Mouse (Mus musculus) limb, embryonic 15.5 days (tissue): Measurements from ENCODE around the gene Mcrip1. TPM values are rescaled to one million over a fixed set of nuclear protein-coding genes. Genes with fewer than 3 reads are reported as not detected.

Experiments
- ATAC-seq: fragments of 200-750 bp; cut with Nextera tagmentation; 2 replicates; pipeline ENCODE4 v1.8.0; 2017; ENCODE audit warnings: low read depth, moderate TSS enrichment; ENCODE audit not compliant: insufficient number of reproducible peaks, low FRiP score, low TSS enrichment
- H3K27ac ChIP-seq: fragments of 300-500 bp; sonication (generic); 2 replicates; pipeline ENCODE4 v1.5.1; 2015; ENCODE audit warnings: moderate library complexity, mild to moderate bottlenecking, inconsistent platforms
- H3K27me3 ChIP-seq: fragments of 300-500 bp; sonication (generic); 2 replicates; pipeline ENCODE4 v1.6.1; 2015; ENCODE audit warnings: inconsistent platforms
- H3K36me3 ChIP-seq: fragments of 300-500 bp; sonication (generic); 2 replicates; pipeline ENCODE4 v1.6.1; 2015; ENCODE audit warnings: inconsistent platforms
- H3K4me1 ChIP-seq: fragments of 300-500 bp; sonication (generic); 2 replicates; pipeline ENCODE4 v1.6.1; 2015; ENCODE audit warnings: inconsistent platforms
- H3K4me2 ChIP-seq: fragments of 300-500 bp; sonication (generic); 2 replicates; pipeline ENCODE4 v1.6.1; 2015; ENCODE audit warnings: mild to moderate bottlenecking, inconsistent platforms
- H3K4me3 ChIP-seq: fragments of 300-500 bp; sonication (generic); 2 replicates; pipeline ENCODE4 v1.5.1; 2015; ENCODE audit warnings: mild to moderate bottlenecking, inconsistent platforms
- H3K9ac ChIP-seq: fragments of 300-500 bp; sonication (generic); 2 replicates; pipeline ENCODE4 v1.6.1; 2015; ENCODE audit warnings: inconsistent platforms
- H3K9me3 ChIP-seq: fragments of 300-500 bp; sonication (generic); 2 replicates; pipeline ENCODE4 v1.6.1; 2016; ENCODE audit warnings: inconsistent platforms
- WGBS: fragments of 180-500 bp; shearing (Covaris S2); methylation state at CpG from one replicate; pipeline ENCODE4 v1.1.7; 2015; 5-methylcytosine and 5-hydroxymethylcytosine counted together
- polyA plus RNA-seq: library from polyadenylated mRNA; unstranded; fragments of >200 nt; fragmentation: Nextera tagmentation; extraction: Ambion mirVana; gene quantifications from 2 replicates; pipeline ENCODE4 v1.2.1, GENCODE M21; 2015

Mcrip1 gene
- polyA plus RNA-seq, 1 experiment from 2014 or later: 239 TPM

- Histone ChIP-seq H3K36me3 (peaks cover 39% of the 10 kb centered on the region), H3K9ac (peak overlapping the region; percentile 90), H3K4me3 (peak overlapping the region; percentile 83), H3K9me3 (no peaks in the 10 kb centered on the region), H3K27ac (peak overlapping the region; percentile 95), H3K27me3 (no peaks in the 10 kb centered on the region), H3K4me1 (peaks cover 33% of the 10 kb centered on the region), H3K4me2 (peak overlapping the region; percentile 70)
- ATAC-seq: no peak
- 52% methylated on average over 7 of the region's 7 CpGs for WGBS
Measured at GRCm38 (mm10) chr11:120580190-120580589, 30.7 kb upstream of the Mcrip1 start.

- Histone ChIP-seq H3K4me1 (peaks cover 36% of the 10 kb centered on the region), H3K9ac (no peak overlapping the region; the same call in 1 of the 2 replicates), H3K4me3 (peak overlapping the region; percentile 83), H3K36me3 (peaks cover 39% of the 10 kb centered on the region), H3K4me2 (peak overlapping the region; percentile 70), H3K27ac (peak overlapping the region; percentile 95), H3K9me3 (no peaks in the 10 kb centered on the region), H3K27me3 (no peaks in the 10 kb centered on the region)
- no peak for ATAC-seq
- WGBS: 60% methylated on average over 15 of the region's 15 CpGs
Measured at GRCm38 (mm10) chr11:120579316-120580107, 30.0 kb upstream of the Mcrip1 start.

- Histone ChIP-seq H3K4me2 (0 out of 2 replicates have a peak overlapping the region, but pooled peaks have one; percentile 70), H3K9me3 (no peaks in the 10 kb centered on the region), H3K27me3 (no peaks in the 10 kb centered on the region), H3K9ac (no peak overlapping the region), H3K27ac (0 out of 2 replicates have a peak overlapping the region, but pooled peaks have one; percentile 27), H3K4me1 (peaks cover 40% of the 10 kb centered on the region), H3K4me3 (no peak overlapping the region), H3K36me3 (peaks cover 34% of the 10 kb centered on the region)
- no peak for ATAC-seq
- WGBS: 78% methylated on average over 11 of the region's 11 CpGs
Measured at GRCm38 (mm10) chr11:120578694-120579243, 29.2 kb upstream of the Mcrip1 start.

GRCm38 (mm10) chr11:120578024-120578693 lies 28.6 kb upstream of the Mcrip1 start:
- WGBS: 78% methylated on average over 10 of the region's 10 CpGs
- no peak overlapping the region for H3K4me3 ChIP-seq
- peaks cover 33% of the 10 kb centered on the region for H3K36me3 ChIP-seq

GRCm38 (mm10) chr11:120577211-120578023 lies 27.9 kb upstream of the Mcrip1 start:
- no peak overlapping the region for H3K4me2 ChIP-seq
- no peak for ATAC-seq
- no peaks in the 10 kb centered on the region for H3K9me3 ChIP-seq
- 84% methylated on average over 7 of the region's 7 CpGs for WGBS
- no peak overlapping the region for H3K4me3 ChIP-seq
- no peaks in the 10 kb centered on the region for H3K27me3 ChIP-seq
- H3K27ac ChIP-seq: peak overlapping the region; percentile 27; the same call in 1 of the 2 replicates
- H3K9ac ChIP-seq: no peak overlapping the region
- H3K36me3 ChIP-seq: peaks cover 33% of the 10 kb centered on the region
- H3K4me1 ChIP-seq: peaks cover 40% of the 10 kb centered on the region

More at GRCm38 (mm10) chr11:120578024-120578693, 28.6 kb upstream of the Mcrip1 start:
- Histone ChIP-seq H3K9ac (no peak overlapping the region), H3K9me3 (no peaks in the 10 kb centered on the region), H3K4me2 (no peak overlapping the region), H3K27me3 (no peaks in the 10 kb centered on the region), H3K27ac (peak overlapping the region; percentile 27; the same call in 1 of the 2 replicates), H3K4me1 (peaks cover 40% of the 10 kb centered on the region)
- ATAC-seq: no peak

GRCm38 (mm10) chr11:120576365-120576981 lies 26.9 kb upstream of the Mcrip1 start:
- no peak for ATAC-seq
- 91% methylated on average over 3 of the region's 3 CpGs for WGBS
- Histone ChIP-seq H3K9me3 (no peaks in the 10 kb centered on the region), H3K27ac (no peak overlapping the region), H3K9ac (no peak overlapping the region), H3K36me3 (peaks cover 33% of the 10 kb centered on the region), H3K4me2 (no peak overlapping the region), H3K27me3 (no peaks in the 10 kb centered on the region), H3K4me3 (no peak overlapping the region), H3K4me1 (peaks cover 37% of the 10 kb centered on the region)

- no peak overlapping the region for H3K27ac ChIP-seq
- peaks cover 38% of the 10 kb centered on the region for H3K36me3 ChIP-seq
- H3K9ac ChIP-seq: no peak overlapping the region
- no peak overlapping the region for H3K4me3 ChIP-seq
- no peak overlapping the region for H3K4me2 ChIP-seq
- H3K4me1 ChIP-seq: peaks cover 42% of the 10 kb centered on the region
- ATAC-seq: no peak
- no peaks in the 10 kb centered on the region for H3K9me3 ChIP-seq
- no peaks in the 10 kb centered on the region for H3K27me3 ChIP-seq
Measured at GRCm38 (mm10) chr11:120575940-120576339, 26.4 kb upstream of the Mcrip1 start.

- Histone ChIP-seq H3K27ac (0 out of 2 replicates have a peak overlapping the region, but pooled peaks have one; percentile 47), H3K4me1 (peaks cover 43% of the 10 kb centered on the region), H3K9ac (no peak overlapping the region), H3K27me3 (no peaks in the 10 kb centered on the region), H3K4me2 (no peak overlapping the region), H3K36me3 (peaks cover 47% of the 10 kb centered on the region), H3K4me3 (no peak overlapping the region), H3K9me3 (no peaks in the 10 kb centered on the region)
- 72% methylated on average over 2 of the region's 2 CpGs for WGBS
- no peak for ATAC-seq
Measured at GRCm38 (mm10) chr11:120575046-120575445, 25.5 kb upstream of the Mcrip1 start.

GRCm38 (mm10) chr11:120574278-120574600 lies 24.7 kb upstream of the Mcrip1 start:
- Histone ChIP-seq H3K27ac (peak overlapping the region; percentile 47), H3K36me3 (peaks cover 44% of the 10 kb centered on the region), H3K4me3 (peak overlapping the region; percentile 80), H3K9me3 (no peaks in the 10 kb centered on the region), H3K27me3 (no peaks in the 10 kb centered on the region), H3K4me1 (peaks cover 35% of the 10 kb centered on the region), H3K9ac (no peak overlapping the region), H3K4me2 (peak overlapping the region; percentile 72)
- 39% methylated on average over 5 of the region's 5 CpGs for WGBS
- no peak for ATAC-seq

GRCm38 (mm10) chr11:120573585-120574277 lies 24.2 kb upstream of the Mcrip1 start:
- peaks cover 31% of the 10 kb centered on the region for H3K4me1 ChIP-seq
- ATAC-seq: no peak
- H3K36me3 ChIP-seq: peaks cover 40% of the 10 kb centered on the region
- peak overlapping the region; percentile 72 for H3K4me2 ChIP-seq
- H3K9me3 ChIP-seq: no peaks in the 10 kb centered on the region
- H3K27me3 ChIP-seq: no peaks in the 10 kb centered on the region
- H3K9ac ChIP-seq: peak overlapping the region; percentile 92
- under 1% methylated on average over 23 of the region's 23 CpGs for WGBS
- peak overlapping the region; percentile 80 for H3K4me3 ChIP-seq
- peak overlapping the region; percentile 97 for H3K27ac ChIP-seq
